Mouse (Mus musculus) v-Abl transformed pro-B cells (cell line): ENCODE measurements at regions not wholly inside any gene's neighbourhood (a gene's known extent, or its start where the extent isn't known, plus 50 kb on each side); places are given as distances from the start of the nearest gene placed in this dataset.

ENCODE experiments used
- in situ Hi-C, 2 experiments: fragments of 400-800 bp; cut with MboI; formaldehyde crosslinking; loops; one replicate each; pipeline ENCODE4 v1.15.1; 2025; ENCODE audit not compliant: unreplicated experiment in 2 of 2

DNA sequence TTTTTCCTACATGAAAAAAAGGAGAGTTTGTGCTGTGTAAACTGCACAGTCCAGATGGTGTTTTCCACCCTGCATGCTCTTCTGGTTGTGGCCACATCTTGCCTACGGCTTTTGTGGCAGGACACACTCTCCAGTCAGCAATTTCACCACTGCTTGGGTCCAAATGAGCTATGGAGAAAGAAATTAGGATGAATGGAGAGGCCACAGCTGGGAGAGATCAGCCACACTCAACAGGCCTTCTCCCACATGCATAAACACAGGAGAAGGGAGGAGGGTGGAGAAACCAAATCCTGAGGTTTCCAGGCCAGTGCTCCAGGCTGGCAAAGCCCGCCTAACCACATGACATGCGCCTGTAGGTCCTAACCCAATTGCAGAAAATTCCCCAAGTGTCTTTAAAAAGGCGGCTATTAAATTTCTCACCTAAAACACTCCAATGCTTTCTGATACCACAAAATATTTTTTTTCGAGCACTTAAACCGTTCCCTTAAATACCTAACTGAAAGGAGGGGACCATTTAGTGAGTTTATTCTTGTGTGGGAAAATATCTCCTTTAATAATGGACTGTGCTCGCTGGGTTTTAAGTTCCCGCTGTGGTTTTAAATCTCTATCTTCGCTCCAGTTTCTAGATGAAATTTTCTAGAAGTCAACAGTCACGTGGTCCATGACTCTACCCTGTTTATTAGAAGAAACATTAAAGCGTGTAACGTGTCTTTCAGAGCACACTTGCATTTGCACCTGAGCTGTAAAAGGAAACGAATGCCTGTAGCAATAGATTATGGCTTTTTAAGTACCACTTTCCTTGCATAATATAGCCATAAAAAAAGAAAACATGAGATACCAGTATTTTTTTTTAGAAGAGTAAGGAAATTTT lies 97.9 kb upstream of the BC052040 start:
- in situ Hi-C loops, result no loop called here

DNA sequence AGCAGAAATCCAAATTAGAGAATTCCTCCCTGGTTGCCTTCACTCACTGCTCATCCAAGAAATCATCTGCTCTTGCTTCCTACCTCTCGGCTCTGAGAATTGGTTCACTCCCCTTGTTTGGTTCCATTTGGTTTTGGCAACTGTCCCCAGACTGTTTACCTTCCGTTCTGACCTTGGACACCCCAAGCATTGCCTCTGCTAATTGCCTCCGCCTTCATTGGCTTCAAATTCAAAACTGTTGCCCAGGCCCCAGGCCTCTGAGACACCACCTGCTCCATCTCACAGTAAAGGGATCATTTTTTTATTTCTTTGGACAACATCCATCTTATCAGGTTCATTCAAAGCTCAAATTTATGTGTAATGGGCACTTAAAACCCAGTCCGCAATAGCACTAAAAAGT lies 93.1 kb upstream of the BC052040 start:
- in situ Hi-C loops, result no loop called here

DNA sequence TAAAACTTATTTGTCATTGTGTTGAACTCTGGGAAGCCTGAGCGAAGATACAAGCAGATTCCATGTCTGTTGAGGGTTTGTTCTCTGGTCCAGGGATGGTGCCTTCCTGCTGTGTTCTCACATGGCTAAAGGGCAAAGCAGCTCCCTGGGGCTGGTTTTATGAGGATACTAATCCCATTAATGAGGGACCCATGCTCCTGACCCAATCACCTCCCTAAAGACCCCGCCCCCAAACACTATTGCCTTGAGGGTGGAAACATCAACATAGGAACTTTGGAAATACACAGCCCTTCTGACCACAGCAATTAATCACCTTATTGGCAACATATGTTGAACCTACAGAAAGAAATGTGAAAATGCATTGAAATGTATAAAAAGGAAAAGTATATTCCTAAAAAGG lies 88.5 kb upstream of the BC052040 start:
- in situ Hi-C loops, result no loop called here

DNA sequence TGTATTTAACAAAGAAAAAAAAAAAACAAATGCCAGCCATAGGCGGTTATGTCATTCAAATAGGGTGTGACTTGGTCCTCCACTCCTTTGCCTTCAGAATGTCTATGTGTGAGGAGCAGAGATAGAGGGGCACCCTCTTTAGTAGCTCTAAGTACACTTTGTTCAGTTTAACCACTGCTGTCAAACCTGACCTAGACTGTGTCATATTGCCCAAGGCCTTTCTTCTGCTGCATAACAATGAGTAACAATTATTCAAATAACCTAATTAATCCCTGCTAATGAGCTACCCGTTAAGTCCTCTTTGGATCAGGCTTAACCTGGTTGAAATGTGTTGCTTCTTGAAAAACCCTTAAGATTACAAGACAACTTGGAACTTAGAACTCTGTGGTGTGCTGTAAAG lies 81.6 kb upstream of the BC052040 start:
- in situ Hi-C loops, result loop anchor here in 1 of 2 experiments (25.0 kb wide), 1 partner anchor 1063 kb away; no protein-coding TSS in a partner anchor

DNA sequence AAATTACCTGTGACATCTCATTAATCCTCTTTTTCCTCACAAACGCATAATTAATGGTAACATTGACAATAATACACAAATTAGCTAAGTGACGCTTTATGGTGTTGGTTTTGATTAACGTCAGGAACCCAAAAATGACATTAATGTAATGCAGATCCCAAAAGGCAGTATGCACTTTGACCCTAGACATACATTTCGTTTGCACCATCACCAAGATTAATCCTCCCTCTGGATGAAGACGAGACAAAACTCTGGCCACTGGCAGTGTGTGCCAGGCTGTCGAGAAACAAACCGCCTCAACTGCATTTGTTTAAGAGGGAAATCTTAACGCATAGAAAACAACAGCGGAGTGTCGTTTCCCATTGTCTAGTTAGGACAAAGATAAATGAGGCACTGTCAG lies 72.0 kb upstream of the BC052040 start:
- in situ Hi-C loops, result loop anchor here in 1 of 2 experiments (25.0 kb wide), 1 partner anchor 1072 kb away; no protein-coding TSS in a partner anchor

DNA sequence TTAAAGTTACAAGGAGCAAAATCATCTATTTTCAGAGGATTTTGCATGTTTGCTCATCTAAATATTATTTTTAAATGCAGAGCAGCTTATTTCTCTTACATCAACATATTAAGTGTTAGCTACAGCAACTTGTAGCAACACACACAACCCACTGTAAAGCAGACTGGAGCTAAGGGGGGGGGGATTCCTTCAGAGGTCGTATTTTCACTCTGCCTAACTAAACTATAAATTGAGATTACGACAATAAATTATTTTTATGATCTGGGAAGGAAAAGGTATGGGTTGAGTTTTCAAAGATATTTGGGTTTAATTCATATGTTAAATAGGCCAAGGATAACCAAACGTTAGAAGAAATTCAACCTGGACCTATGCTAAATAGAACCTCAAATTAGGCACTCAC lies 70.4 kb upstream of the BC052040 start:
- in situ Hi-C loops, result loop anchor here in 1 of 2 experiments (10.0 to 25.0 kb wide), 2 partner anchors 564 to 1074 kb away; no protein-coding TSS in a partner anchor

DNA sequence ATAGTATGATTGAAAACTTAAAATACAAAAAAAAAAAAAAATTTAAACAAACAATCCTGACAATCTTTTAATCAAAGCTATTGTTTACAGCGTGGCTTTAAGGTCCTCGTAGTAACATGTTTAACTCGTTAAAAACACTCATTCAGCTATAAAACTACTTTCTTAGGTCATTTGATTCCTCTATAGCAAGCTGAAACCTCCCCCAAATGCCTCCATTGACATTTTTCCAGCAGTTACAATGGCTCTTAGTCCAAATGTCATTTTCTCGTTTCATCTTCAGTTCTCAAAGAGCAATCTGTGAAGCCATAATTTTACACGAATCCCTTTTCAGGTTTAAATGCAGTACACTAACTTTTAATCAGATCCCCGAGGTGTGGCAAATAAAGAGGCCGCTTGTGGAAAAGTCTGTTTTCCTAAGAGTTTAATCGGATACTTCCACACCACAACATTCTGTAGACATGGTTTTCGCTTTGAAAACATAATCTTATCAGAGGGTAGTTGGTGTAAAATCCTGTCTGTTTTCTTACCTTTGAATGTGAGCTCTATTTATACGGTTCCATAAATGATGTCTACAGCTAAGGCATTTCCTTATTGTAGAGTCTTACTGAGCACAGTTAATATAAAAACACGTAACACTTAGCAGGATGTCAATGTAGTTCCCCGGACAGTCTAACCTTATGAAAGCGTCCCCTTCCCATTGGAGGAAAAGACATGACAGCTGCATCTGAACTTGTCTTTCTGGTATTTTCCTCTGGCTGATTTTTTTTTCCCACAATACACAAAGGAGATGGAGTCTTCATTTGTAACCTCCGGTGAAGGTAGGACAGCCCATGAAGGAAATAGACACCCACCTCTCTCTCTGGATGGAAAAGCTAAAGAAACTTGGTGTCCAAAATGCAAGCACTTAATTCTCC lies 69.6 kb upstream of the BC052040 start:
- in situ Hi-C loops, result loop anchor here in 1 of 2 experiments (10.0 to 25.0 kb wide), 2 partner anchors 563 to 1075 kb away; no protein-coding TSS in a partner anchor

DNA sequence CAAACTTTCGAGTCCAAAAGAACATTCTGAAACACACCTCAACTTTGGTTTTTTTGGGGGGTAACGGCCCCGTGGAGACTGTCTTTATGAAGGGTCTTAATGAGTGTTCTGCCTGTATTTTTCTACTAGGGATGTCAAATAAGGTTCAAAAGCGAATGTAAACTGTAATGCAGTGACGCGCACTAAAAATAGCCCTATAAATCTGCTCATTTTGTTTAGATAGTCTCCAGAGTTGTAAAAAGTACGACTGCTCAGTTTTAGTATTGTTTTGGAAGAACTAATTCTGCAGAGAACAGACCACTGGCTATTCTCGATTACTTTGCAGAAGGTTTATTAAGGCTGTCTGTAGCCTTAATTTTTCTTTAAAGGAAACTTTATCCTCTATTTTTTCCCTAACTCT lies 68.6 kb upstream of the BC052040 start:
- in situ Hi-C loops, result loop anchor here in 1 of 2 experiments (10.0 to 25.0 kb wide), 2 partner anchors 562 to 1076 kb away; no protein-coding TSS in a partner anchor

DNA sequence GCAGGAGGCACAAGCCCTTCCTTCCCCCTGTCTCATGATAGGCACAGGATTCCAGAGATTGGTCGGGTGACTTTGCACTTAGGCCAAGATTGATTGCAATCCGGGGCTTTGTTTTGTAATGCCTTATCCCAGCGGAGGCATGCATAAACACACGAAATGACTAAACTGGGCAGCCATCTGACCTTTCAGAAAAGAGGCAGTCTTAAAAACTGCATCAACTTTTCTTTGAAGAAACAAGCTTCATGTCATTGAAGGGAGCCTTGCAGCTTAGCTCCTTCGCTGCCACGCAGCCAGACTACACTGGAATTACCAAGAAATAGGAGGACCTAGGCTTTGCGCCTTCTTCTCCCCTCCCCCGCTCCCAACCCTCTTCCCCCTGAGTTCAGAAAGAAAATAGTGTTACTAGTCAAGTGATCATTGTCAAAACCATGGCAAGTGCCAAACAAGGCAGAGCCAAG lies 67.7 kb upstream of the BC052040 start:
- in situ Hi-C loops, result loop anchor here in 1 of 2 experiments (10.0 to 25.0 kb wide), 2 partner anchors 561 to 1077 kb away; no protein-coding TSS in a partner anchor

DNA sequence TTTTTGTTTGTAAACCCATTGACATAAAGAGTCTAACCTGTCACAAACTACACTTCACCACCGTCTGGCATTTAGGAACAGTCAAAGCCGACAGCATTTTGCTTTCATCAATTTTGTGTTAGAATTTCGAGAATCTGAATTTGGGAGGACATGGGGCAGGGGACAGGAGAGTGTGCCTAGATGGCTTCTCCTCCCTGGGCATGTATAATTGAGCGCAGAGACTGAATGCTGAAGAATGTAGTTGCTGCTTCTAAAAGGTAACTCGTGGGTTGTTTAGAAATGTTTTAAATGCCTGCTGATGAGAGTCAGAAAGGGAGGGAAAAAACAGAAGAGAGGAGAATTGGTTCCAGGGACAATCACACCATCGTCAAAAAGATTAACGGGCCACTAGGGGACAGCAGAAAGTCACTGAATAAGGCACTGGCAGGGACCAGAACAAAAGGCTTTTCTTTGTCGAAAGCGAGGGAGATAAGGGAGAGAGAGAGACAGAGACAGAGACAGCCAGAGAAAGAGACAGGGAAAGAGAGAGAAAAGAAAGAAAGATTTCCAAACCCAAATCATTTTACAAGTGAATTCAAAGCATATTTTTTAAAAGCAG lies 66.6 kb upstream of the BC052040 start:
- in situ Hi-C loops, result loop anchor here in 1 of 2 experiments (10.0 to 25.0 kb wide), 2 partner anchors 560 to 1078 kb away; no protein-coding TSS in a partner anchor

DNA sequence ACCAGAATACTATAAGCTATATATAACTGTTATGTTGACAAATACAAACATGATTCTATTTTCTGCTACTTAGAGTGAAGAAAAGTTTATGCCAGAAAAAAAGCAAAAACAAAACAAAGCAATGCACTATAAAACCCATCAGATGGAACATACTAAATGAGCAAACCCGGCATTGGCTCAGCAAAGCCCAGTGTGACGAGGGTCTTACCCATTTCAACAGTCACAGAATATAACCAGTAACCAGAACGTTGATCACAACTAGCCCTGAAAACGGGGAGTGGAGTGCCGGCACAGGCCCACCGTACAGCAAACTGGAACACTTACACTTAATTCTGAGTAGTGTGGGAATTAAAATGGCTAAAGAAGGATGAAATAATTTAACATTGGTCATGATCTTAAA lies 66.0 kb upstream of the BC052040 start:
- in situ Hi-C loops, result loop anchor here in 1 of 2 experiments (10.0 to 25.0 kb wide), 2 partner anchors 559 to 1078 kb away; no protein-coding TSS in a partner anchor

DNA sequence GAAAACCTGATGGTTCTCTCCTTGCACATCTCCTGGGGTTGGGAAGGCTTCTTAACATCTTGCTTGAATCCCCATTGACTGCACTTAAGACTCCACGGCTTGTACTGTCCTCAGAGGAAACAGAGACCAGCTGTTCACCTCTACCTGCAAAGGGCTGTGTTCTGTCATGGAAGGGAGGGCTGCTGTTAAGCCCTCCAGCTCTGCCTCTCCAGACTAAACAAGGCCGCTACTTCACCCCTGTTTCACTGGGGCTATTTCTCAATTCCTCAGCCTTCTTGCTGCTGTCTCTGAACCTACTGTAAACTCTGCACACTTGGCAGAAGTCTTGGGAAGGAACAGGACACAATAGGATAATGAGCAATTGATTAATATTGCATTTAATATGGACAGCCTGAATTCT lies 64.7 kb upstream of the BC052040 start:
- in situ Hi-C loops, result loop anchor here in 1 of 2 experiments (10.0 to 25.0 kb wide), 2 partner anchors 558 to 1080 kb away; no protein-coding TSS in a partner anchor

DNA sequence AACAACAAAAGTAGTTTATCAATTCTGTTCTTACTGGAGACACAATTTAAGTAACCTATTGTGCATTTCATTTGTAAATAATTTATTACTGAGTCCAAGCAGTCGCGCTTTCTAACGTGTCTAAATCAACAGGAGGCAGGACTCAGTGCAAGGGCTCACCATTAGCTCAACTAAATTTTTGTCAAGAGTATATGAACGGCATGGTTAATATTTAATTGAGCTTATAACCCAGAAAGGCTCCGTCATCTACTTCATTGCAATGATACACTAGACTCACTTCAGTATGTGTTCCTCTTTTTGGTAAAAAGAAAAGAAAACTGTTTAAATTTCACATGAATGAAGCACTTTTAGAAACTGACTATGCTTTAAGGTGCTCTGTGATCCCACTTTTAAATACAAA lies 61.5 kb upstream of the BC052040 start:
- in situ Hi-C loops, result loop anchor here in 1 of 2 experiments (10.0 to 25.0 kb wide), 2 partner anchors 555 to 1083 kb away; no protein-coding TSS in a partner anchor

DNA sequence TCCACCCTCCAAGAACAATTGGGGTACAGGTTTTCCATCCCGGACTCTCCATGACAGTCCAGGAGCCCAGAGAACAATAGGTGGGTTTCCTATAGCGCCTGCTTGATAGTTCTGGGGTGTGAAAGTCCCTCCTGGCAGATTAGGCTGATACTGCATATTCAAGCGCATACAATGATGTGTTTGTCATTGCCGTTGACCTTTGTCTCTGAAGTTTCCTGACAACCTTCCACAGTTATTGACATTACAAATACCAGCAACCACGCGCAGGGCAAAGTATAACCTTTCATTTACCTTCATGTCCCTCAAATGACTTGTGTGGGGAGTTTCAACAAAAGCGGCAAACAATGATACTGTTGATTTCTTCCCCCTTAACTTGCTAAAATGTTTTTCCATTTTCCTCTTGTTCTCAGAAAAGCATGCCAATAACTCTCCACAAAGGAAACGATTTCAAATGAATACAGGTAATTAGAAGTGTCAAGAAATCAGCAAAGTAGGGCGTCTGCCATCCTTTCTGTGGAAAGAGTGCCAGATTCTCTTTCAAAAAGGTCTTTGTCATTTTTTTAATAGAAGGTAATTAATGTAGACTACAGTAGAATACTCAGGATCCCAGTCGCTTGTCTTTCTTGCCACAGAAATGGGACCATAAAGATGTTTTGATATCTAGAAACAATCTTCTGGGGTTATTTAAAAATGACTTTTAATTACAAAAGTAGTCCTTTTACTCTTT lies 60.9 kb upstream of the BC052040 start:
- in situ Hi-C loops, result loop anchor here in 1 of 2 experiments (25.0 kb wide), 1 partner anchor 1083 kb away; no protein-coding TSS in a partner anchor

DNA sequence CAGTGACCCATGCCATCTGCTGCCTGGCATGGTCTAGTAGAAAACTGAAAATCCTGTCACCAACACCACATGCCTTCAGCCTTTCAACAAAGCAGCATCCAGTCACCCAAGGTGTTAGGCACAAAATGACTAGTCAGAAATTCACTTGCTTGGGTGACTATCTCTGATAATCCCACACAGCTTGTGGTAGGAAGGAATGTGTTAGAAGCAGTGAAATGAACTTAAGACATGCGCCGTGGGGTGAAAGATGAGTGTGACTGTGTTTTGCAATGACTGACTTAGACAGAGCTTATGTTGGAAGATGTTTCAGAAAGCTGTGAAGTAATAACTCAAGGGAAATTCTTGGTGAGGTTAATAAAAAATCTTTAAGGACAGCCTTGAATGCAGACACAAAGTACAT lies 51.6 kb upstream of the BC052040 start:
- in situ Hi-C loops, result no loop called here
